Mouse (Mus musculus) thymus, postnatal 4 days (tissue): ENCODE results near the gene Slc17a6.

Source experiments
- DNase-seq: peaks from one replicate; pipeline ENCODE4 v3.0.0; 2021

Slc17a6 gene

GRCm38 (mm10) chr7:51621694-51622145 is at the start of gene Slc17a6:
Gene Slc17a6, plus strand, starts transcription at chr7:51622006.
- peak; percentile 33 for DNase-seq

GRCm38 (mm10) chr7:51600021-51600420 is 21.8 kb upstream of the Slc17a6 start:
- no peak for DNase-seq

- DNase-seq: no peak
Measured at GRCm38 (mm10) chr7:51603741-51604140, 18.1 kb upstream of the Slc17a6 start.

- no peak for DNase-seq
Measured at GRCm38 (mm10) chr7:51614404-51614803, 7.4 kb upstream of the Slc17a6 start.

GRCm38 (mm10) chr7:51617941-51618340 is 3.9 kb upstream of the Slc17a6 start:
- no peak for DNase-seq

- DNase-seq: no peak
Measured at GRCm38 (mm10) chr7:51618412-51618811, 3.4 kb upstream of the Slc17a6 start.

- no peak for DNase-seq
Measured at GRCm38 (mm10) chr7:51619977-51620376, 1.8 kb upstream of the Slc17a6 start.

- DNase-seq: no peak
Measured at GRCm38 (mm10) chr7:51622196-51622595, 390 bp downstream of the Slc17a6 start.

- DNase-seq: no peak
Measured at GRCm38 (mm10) chr7:51622666-51623065, 860 bp downstream of the Slc17a6 start.

- no peak for DNase-seq
Measured at GRCm38 (mm10) chr7:51624336-51624897, 2.6 kb downstream of the Slc17a6 start.

- no peak for DNase-seq
Measured at GRCm38 (mm10) chr7:51625161-51625560, 3.4 kb downstream of the Slc17a6 start.

- no peak for DNase-seq
Measured at GRCm38 (mm10) chr7:51625591-51626255, 3.9 kb downstream of the Slc17a6 start.

GRCm38 (mm10) chr7:51626451-51627000 is 4.7 kb downstream of the Slc17a6 start:
- no peak for DNase-seq

- no peak for DNase-seq
Measured at GRCm38 (mm10) chr7:51627001-51627631, 5.3 kb downstream of the Slc17a6 start.

- no peak for DNase-seq
Measured at GRCm38 (mm10) chr7:51627666-51628065, 5.9 kb downstream of the Slc17a6 start.

GRCm38 (mm10) chr7:51628349-51628748 is 6.5 kb downstream of the Slc17a6 start:
- no peak for DNase-seq

GRCm38 (mm10) chr7:51629206-51629605 is 7.4 kb downstream of the Slc17a6 start:
- DNase-seq: no peak

- DNase-seq: no peak
Measured at GRCm38 (mm10) chr7:51631171-51631570, 9.4 kb downstream of the Slc17a6 start.

GRCm38 (mm10) chr7:51632543-51633229 is 10.9 kb downstream of the Slc17a6 start:
- no peak for DNase-seq

- no peak for DNase-seq
Measured at GRCm38 (mm10) chr7:51633230-51633844, 11.5 kb downstream of the Slc17a6 start.

- no peak for DNase-seq
Measured at GRCm38 (mm10) chr7:51657152-51657551, 35.3 kb downstream of the Slc17a6 start.

GRCm38 (mm10) chr7:51662441-51662840 is 40.6 kb downstream of the Slc17a6 start:
- no peak for DNase-seq
